Mouse (Mus musculus): ENCODE measurements around the gene F7. TPM values are rescaled to one million over a fixed set of nuclear protein-coding genes. Genes with fewer than 3 reads are reported as not detected.

The F7 gene
- polyA plus RNA-seq, 1 experiment from 2014 or later: not detected

DNA sequence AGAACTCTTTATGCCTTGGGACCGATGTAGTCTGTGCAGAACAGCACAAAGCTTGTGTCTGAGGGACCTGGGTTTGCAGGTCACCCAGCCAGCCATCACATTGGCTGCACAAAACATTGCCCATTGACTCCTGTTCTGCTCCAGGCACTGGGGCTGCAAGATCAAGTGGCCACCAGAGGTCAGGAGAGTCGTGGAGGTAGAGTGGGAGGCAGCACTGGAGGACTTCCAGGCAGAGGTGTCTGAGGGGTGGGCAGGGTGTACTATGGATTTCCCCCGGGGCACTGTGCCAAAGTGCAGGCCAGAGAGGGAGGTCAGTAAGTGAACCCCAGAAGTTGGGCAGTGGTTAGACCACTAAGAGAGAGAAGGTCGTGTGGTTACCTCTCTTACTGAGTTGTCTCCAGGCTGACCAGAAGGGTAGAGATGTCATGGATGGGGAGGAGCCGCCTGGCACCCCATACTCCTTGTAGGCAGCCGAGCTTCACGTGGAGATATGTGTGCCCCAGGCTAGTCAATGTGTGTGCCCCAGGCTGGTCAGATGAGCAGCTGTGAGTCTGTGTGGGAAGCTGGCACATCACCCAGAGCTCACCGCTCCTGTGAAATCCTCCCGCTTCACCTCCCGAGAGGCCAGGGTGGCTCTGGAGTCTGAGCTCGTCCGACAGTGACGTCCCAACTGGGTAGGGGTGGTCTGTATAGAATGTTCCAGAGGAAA is 37.0 kb upstream of the F7 start:
- H3K27ac ChIP-seq (replicated peaks): no peak overlapping the region

DNA sequence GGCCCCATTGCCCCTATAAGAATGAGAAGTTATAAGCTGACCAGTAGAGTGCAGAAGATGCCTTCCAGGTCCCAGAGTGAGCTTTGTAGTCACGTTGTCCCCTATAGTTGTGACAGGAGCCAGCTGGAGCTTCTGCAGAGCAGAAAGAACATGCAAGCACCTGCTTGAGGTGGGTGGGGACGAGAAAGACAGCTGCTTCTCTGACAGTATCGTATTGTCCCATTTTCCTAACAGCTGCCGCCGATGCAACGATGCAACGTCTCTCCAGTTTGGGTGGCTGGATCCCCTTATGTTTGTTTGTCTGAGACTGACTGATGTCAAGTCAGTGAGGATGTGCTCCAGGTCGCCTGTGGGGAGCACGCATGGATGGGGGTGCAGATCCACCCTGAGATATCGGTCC is 34.4 kb upstream of the F7 start:
- no peak overlapping the region for H3K27ac ChIP-seq (replicated peaks)
- peaks cover 22% of the 10 kb centered on the region for H3K4me1 ChIP-seq
- no peaks in the 10 kb centered on the region for H3K27me3 ChIP-seq (replicated peaks)
- no peak for ATAC-seq (ENCODE audit: extremely low read depth, insufficient number of reproducible peaks, low FRiP score, low TSS enrichment)
- no peak overlapping the region for H3K9ac ChIP-seq
- H3K4me2 ChIP-seq: no peak overlapping the region
- H3K9me3 ChIP-seq: no peaks in the 10 kb centered on the region
- no peak overlapping the region for H3K4me3 ChIP-seq
- WGBS: 70% methylated on average over 10 of the region's 10 CpGs
- H3K36me3 ChIP-seq: no peaks in the 10 kb centered on the region

More for the DNA sequence above, 37.0 kb upstream of the F7 start:
- Histone ChIP-seq H3K9ac (no peak overlapping the region), H3K4me2 (no peak overlapping the region), H3K4me1 (peaks cover 18% of the 10 kb centered on the region), H3K9me3 (no peaks in the 10 kb centered on the region), H3K27me3 (replicated peaks) (no peaks in the 10 kb centered on the region), H3K36me3 (no peaks in the 10 kb centered on the region), H3K4me3 (no peak overlapping the region)
- 71% methylated on average over 13 of the region's 13 CpGs for WGBS
- no peak for ATAC-seq (ENCODE audit: extremely low read depth, insufficient number of reproducible peaks, low FRiP score, low TSS enrichment)

DNA sequence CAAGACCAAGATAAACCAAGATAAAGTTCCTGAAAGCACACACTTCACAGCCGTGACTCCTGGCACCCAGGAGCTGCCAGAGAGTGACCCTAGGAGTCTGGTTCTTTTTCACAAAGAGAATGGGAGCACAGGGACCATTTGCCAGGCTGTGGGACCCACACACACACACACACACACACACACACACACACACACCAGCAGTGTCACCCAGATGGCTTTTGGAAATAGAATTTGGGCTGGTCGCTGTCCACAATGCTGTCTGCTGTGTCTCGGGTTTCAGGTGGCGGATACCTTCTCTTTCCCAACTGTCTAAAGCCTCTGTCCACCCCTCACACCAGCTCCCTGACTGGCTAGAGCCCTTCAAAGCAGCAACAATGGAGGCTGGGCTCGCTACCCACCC is 31.4 kb upstream of the F7 start:
- Histone ChIP-seq H3K9ac (no peak overlapping the region), H3K27ac (replicated peaks) (no peak overlapping the region), H3K36me3 (no peaks in the 10 kb centered on the region), H3K4me3 (no peak overlapping the region), H3K4me1 (peaks cover 35% of the 10 kb centered on the region), H3K4me2 (no peak overlapping the region), H3K27me3 (replicated peaks) (no peaks in the 10 kb centered on the region), H3K9me3 (no peaks in the 10 kb centered on the region)
- 64% methylated on average over 5 of the region's 5 CpGs for WGBS
- no peak for ATAC-seq (ENCODE audit: extremely low read depth, insufficient number of reproducible peaks, low FRiP score, low TSS enrichment)

DNA sequence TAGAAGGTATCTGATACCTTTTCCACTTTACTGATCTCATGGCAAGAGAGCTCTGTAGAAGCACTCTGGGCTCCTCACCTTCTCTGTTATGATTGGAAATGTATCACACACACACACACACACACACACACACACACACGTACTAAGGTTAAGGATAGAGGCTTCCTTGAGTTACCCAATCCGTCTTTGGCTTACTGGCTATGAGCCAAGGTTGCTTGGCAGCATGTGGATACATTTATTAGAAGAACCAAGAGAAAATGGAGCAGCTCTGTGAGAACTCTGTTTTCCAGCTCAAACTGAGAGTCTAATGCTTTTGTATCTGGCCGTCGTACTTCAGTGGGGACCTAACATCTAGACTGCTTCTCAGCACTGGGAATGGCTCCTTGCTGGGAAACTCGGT is 30.4 kb upstream of the F7 start:
- Histone ChIP-seq H3K27ac (replicated peaks) (peak overlapping the region; percentile 48; the same call in 1 of the 2 replicates), H3K4me3 (no peak overlapping the region), H3K27me3 (replicated peaks) (no peaks in the 10 kb centered on the region), H3K36me3 (peaks cover 1% of the 10 kb centered on the region; the same call in 1 of the 2 replicates), H3K4me1 (peaks cover 39% of the 10 kb centered on the region), H3K4me2 (no peak overlapping the region), H3K9ac (no peak overlapping the region), H3K9me3 (no peaks in the 10 kb centered on the region)
- 64% methylated on average over 5 of the region's 5 CpGs for WGBS
- no peak for ATAC-seq (ENCODE audit: extremely low read depth, insufficient number of reproducible peaks, low FRiP score, low TSS enrichment)

DNA sequence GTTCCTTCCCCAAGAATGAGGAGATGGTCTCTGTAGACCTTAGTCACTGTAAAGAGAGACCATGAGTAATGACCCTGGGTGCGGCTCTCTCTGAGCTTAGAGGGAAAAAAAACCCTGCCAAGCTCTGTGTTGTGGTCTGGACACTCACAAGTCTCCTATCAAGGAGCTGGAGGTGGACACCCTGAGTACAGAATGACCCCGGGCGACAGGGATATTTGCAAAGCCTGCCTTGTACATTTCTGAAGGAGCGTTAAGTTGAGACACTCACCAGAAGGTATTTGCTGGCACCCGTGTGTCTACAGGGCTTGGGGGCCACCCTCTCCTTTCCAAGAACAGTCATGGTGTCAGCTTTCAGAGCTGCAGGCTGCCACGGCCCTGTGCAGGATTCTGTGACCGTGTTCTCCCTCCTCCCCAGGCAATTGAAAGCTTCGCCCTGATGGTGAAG is 29.0 kb upstream of the F7 start:
- ATAC-seq (ENCODE audit: extremely low read depth, insufficient number of reproducible peaks, low FRiP score, low TSS enrichment): 0 out of 2 replicates have a peak, but pooled peaks have one; percentile 30
- Histone ChIP-seq H3K4me3 (no peak overlapping the region), H3K4me1 (peaks cover 39% of the 10 kb centered on the region), H3K27me3 (replicated peaks) (no peaks in the 10 kb centered on the region), H3K27ac (replicated peaks) (peak overlapping the region; percentile 48), H3K4me2 (no peak overlapping the region; the same call in 1 of the 2 replicates), H3K9me3 (no peaks in the 10 kb centered on the region), H3K36me3 (peaks cover 7% of the 10 kb centered on the region; the same call in 1 of the 2 replicates), H3K9ac (0 out of 2 replicates have a peak overlapping the region, but pooled peaks have one; percentile 8)
- WGBS: 20% methylated on average over 8 of the region's 8 CpGs

DNA sequence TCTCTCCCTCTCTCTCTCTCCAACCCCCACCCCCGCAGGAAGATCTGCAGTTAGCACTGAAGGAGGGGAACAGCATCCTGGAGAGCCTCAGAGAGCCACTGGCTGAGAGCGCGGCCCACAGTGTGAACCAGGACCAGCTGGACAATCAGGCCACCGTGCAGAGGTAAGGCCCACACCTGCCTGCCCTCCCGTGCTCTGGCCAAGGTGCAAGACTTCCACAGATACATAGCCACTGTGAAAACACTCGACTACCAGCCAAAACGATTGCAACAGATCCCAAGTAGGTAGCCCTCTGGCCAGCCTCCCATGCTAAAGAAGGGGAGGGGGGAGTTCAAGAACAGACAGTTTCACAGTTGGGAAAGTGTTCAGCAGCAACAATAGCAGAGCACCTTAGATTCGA is 27.5 kb upstream of the F7 start:
- Histone ChIP-seq H3K4me3 (no peak overlapping the region), H3K9ac (peak overlapping the region; percentile 14; the same call in 1 of the 2 replicates), H3K4me1 (peaks cover 29% of the 10 kb centered on the region), H3K4me2 (no peak overlapping the region), H3K9me3 (no peaks in the 10 kb centered on the region), H3K27me3 (replicated peaks) (no peaks in the 10 kb centered on the region), H3K36me3 (peaks cover 19% of the 10 kb centered on the region), H3K27ac (replicated peaks) (no peak overlapping the region)
- WGBS: 63% methylated on average over 7 of the region's 8 CpGs
- no peak for ATAC-seq (ENCODE audit: extremely low read depth, insufficient number of reproducible peaks, low FRiP score, low TSS enrichment)

DNA sequence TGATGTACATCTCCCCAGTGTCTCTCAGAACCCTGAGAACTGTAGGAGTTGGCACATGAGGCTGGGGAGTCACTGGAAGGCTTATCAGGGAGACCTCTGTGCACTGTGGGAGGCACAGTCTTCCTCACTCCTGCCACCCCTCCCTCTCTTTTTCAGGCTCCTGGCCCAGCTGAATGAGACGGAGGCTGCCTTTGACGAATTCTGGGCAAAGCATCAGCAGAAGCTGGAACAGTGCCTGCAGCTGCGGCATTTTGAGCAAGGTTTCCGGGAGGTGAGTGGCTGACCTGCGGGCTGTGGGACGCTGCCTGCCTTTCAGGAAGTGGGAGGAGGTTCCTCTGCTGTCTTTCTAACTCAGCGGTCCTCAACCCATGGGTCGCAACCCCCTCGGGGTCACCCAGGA is 26.0 kb upstream of the F7 start:
- H3K9me3 ChIP-seq: no peaks in the 10 kb centered on the region
- H3K4me2 ChIP-seq: no peak overlapping the region
- ATAC-seq (ENCODE audit: extremely low read depth, insufficient number of reproducible peaks, low FRiP score, low TSS enrichment): no peak
- 69% methylated on average over 9 of the region's 9 CpGs for WGBS
- no peak overlapping the region for H3K9ac ChIP-seq
- peaks cover 29% of the 10 kb centered on the region for H3K4me1 ChIP-seq
- H3K27me3 ChIP-seq (replicated peaks): no peaks in the 10 kb centered on the region
- H3K36me3 ChIP-seq: peaks cover 25% of the 10 kb centered on the region
- H3K4me3 ChIP-seq: no peak overlapping the region
- no peak overlapping the region for H3K27ac ChIP-seq (replicated peaks)

DNA sequence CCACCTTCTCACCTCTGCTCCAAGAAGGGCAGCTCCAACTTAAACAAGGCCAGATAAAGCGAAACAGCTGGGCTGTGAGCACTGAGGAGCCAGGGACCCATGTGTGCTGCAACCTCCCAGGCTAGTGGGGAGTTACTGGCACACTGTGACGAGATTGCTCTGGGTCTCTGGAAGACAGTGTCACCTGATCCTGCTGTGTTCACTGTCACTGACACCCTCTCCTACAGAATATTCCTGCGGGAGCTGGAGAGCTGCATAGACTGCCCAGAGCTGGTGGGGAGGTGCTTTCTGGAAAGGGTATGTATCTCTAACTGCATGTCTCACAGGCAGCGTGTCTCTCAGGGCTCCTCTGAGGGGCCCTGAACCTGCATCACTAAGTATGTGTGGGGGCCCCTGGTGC is 18.4 kb upstream of the F7 start:
- Histone ChIP-seq H3K4me3 (no peak overlapping the region), H3K27ac (replicated peaks) (peak overlapping the region; percentile 50)
- no peak for ATAC-seq (ENCODE audit: extremely low read depth, insufficient number of reproducible peaks, low FRiP score, low TSS enrichment)

DNA sequence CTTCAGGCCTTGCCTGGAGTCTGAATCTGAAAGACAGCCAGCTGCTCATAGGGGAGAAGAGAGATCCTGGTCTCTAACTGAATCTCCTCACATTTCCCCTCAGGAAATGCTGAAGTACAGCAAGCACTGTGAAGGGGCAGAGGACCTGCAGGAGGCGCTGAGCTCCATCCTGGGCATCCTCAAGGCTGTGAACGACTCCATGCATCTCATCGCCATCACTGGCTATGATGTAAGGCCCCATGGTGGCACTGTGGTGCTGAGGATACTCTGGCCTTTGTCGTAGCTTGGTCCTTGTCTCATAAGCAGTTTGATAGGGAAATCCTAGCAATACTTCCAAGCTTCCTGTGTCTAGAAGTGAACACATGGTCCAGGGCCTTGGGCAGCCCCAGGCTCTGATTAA is 15.5 kb upstream of the F7 start:
- no peaks in the 10 kb centered on the region for H3K27me3 ChIP-seq (replicated peaks)
- no peak overlapping the region for H3K9ac ChIP-seq
- ATAC-seq (ENCODE audit: extremely low read depth, insufficient number of reproducible peaks, low FRiP score, low TSS enrichment): no peak
- WGBS: 48% methylated on average over 4 of the region's 4 CpGs
- no peak overlapping the region for H3K4me3 ChIP-seq
- no peak overlapping the region for H3K27ac ChIP-seq (replicated peaks)
- peaks cover 10% of the 10 kb centered on the region for H3K4me1 ChIP-seq
- H3K4me2 ChIP-seq: no peak overlapping the region
- no peaks in the 10 kb centered on the region; the same call in 1 of the 2 replicates for H3K9me3 ChIP-seq
- H3K36me3 ChIP-seq: peaks cover 37% of the 10 kb centered on the region

More for the DNA sequence above, 18.4 kb upstream of the F7 start:
- H3K9ac ChIP-seq: no peak overlapping the region
- no peaks in the 10 kb centered on the region for H3K27me3 ChIP-seq (replicated peaks)
- 32% methylated on average over 4 of the region's 4 CpGs for WGBS
- no peaks in the 10 kb centered on the region; the same call in 1 of the 2 replicates for H3K9me3 ChIP-seq
- H3K36me3 ChIP-seq: peaks cover 31% of the 10 kb centered on the region
- H3K4me2 ChIP-seq: no peak overlapping the region
- H3K4me1 ChIP-seq: peaks cover 10% of the 10 kb centered on the region

DNA sequence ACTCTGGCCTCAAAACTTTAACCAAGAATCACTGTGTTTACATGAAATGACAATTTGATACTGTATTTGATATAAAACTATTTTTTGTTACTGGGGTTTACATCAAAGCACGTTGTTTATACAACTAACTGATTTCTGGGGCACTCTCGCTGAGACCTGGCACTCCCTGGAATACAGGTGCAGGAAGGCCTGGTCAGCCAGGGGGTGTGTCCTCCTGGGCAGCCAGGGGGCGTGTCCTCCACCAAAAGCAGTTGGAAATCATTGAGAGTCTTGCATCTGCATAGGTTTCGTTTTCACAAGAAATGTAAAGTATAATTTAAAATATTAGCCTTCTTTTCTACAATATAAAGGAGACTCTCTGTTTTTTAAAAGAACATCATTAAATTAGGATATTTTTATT is 6.3 kb upstream of the F7 start:
- Histone ChIP-seq H3K4me2 (no peak overlapping the region), H3K4me1 (no peaks in the 10 kb centered on the region), H3K9me3 (no peaks in the 10 kb centered on the region), H3K27me3 (replicated peaks) (no peaks in the 10 kb centered on the region), H3K36me3 (0 out of 2 replicates have a peak, but pooled peaks cover 10% of the 10 kb centered on the region), H3K9ac (no peak overlapping the region), H3K27ac (replicated peaks) (no peak overlapping the region), H3K4me3 (no peak overlapping the region)
- no peak for ATAC-seq (ENCODE audit: extremely low read depth, insufficient number of reproducible peaks, low FRiP score, low TSS enrichment)
- WGBS: 49% methylated on average over 4 of the region's 4 CpGs

DNA sequence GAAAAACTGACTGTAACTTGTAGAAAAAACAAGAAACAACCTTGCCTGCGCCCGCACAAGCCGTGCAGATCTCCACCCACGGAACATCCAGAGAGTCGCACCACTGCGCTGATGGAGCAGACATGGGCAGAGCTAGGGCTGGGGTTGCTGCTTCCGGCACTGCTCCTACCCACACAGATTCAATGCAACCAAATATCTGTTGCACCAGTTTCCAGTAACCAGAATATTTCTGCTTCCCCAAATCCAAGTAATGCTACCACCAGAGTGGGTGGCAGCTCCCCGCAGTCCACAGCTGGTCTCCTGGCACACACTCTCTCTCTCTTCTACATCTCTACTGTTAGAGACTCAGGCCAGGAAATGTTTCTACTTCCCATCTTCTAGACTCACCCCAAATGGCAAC is 4.0 kb upstream of the F7 start:
- 88% methylated on average over 8 of the region's 8 CpGs for WGBS
- Histone ChIP-seq H3K9ac (no peak overlapping the region), H3K9me3 (no peaks in the 10 kb centered on the region), H3K4me3 (no peak overlapping the region), H3K4me2 (no peak overlapping the region), H3K4me1 (no peaks in the 10 kb centered on the region), H3K27me3 (replicated peaks) (no peaks in the 10 kb centered on the region), H3K27ac (replicated peaks) (no peak overlapping the region), H3K36me3 (0 out of 2 replicates have a peak, but pooled peaks cover 6% of the 10 kb centered on the region)
- no peak for ATAC-seq (ENCODE audit: extremely low read depth, insufficient number of reproducible peaks, low FRiP score, low TSS enrichment)

DNA sequence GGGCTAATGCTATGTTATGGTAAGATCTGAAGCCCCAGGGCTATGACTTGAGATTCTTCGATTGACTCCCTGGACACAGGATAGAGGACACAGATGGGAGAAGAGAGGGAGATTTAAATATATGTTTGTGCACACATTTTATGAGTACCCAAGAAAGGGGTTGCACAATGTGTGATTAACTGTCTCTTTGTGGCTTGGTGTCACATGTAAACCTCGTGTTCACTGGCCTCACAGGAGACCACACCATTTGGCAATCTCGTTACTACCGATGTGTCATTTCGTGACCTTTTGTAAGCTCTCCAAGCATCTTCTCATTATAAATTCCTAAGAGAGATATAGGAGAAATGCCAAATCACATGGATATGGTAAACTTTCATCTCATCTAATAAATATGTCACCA is 1.8 kb downstream of the F7 start:
- WGBS: 80% methylated on average over 5 of the region's 5 CpGs
- no peak for ATAC-seq (ENCODE audit: extremely low read depth, insufficient number of reproducible peaks, low FRiP score, low TSS enrichment)
- H3K4me3 ChIP-seq: no peak overlapping the region

More for the DNA sequence above, 1.8 kb downstream of the F7 start:
- no peak overlapping the region for H3K4me2 ChIP-seq
- no peaks in the 10 kb centered on the region for H3K9me3 ChIP-seq
- no peak overlapping the region for H3K9ac ChIP-seq
- no peak overlapping the region for H3K27ac ChIP-seq (replicated peaks)
- H3K4me1 ChIP-seq: 0 out of 2 replicates have a peak, but pooled peaks cover 5% of the 10 kb centered on the region
- no peaks in the 10 kb centered on the region for H3K36me3 ChIP-seq
- no peaks in the 10 kb centered on the region for H3K27me3 ChIP-seq (replicated peaks)
